Mouse (Mus musculus): ENCODE measurements around the gene Poc1b.

Gene Poc1b

DNA sequence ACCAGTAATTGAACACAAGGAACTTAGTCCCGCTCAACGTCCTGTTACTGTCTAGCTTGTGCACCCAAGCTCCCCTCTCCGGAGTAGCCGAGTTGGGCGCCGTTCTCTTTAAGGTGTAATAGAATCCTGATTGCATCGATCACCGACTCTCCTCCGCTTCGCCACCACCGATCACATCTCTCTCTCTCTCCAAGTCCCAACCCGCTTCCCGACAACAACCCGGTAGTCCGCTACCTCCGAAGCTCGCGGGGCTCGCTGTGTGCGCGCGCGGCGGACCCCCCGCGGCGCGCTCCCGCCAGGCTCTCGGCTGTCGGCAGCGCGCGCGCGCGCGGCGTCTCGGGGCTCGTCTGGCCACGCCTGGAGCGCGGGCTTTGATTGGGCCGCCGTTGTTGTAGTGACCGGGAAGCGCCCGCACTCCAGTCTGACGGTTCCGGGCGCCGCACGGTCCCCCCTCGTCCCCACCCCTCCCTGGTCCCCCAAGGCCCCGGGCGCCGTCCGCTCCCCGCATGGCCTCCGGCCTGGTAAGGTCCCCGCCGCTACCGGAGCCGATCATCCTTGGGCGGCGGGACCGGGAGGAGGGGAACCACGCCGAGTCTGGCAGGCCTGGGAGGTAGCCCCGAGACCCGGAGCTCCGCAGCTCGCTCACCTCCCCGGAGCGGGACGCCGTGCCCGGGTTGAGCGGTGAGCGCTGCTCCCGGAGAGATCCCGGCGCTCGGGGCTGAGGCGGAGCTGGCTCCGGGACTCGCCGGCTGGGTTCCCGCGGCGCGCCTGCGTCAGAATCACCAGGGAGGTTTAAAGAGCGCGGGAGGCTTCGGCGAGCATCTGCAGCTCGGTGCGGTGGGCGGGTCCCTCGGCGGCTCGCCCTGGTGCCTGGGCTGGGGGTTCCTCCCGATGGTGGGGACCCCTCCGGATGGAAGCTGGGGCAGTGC, at the start of gene Poc1b:
Gene Poc1b, plus strand, starts transcription at position 334 of the 929 bp plus-strand sequence.
- in situ Hi-C loops (cut with MboI, MseI): no loop called here

DNA sequence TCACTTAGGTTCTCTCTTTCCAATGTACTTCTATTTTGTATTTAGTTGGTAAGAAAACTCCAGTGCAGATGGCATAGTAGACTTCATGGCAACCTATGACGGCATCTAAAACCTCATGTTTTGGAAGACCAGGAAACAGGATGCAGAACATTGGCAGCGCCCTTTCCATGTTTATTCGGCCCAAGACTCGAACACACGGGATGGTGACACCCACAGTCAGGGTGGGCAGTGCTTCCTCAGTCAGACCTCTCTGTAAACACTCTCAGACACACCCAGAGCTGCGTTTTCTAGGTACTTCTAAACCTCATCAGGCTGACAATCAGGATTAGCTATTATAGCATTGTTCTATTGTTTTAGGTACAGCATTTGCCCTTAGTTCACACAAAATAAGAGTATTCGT, 46.2 kb upstream of the Poc1b start:
- in situ Hi-C loops (cut with MboI, MseI): no loop called here

GRCm38 (mm10) chr10:99061418-99061817, 45.4 kb upstream of the Poc1b start:
- in situ Hi-C loops (cut with MboI, MseI): no loop called here

GRCm38 (mm10) chr10:99062546-99062945, 44.3 kb upstream of the Poc1b start:
- in situ Hi-C loops (cut with MboI, MseI): no loop called here

DNA sequence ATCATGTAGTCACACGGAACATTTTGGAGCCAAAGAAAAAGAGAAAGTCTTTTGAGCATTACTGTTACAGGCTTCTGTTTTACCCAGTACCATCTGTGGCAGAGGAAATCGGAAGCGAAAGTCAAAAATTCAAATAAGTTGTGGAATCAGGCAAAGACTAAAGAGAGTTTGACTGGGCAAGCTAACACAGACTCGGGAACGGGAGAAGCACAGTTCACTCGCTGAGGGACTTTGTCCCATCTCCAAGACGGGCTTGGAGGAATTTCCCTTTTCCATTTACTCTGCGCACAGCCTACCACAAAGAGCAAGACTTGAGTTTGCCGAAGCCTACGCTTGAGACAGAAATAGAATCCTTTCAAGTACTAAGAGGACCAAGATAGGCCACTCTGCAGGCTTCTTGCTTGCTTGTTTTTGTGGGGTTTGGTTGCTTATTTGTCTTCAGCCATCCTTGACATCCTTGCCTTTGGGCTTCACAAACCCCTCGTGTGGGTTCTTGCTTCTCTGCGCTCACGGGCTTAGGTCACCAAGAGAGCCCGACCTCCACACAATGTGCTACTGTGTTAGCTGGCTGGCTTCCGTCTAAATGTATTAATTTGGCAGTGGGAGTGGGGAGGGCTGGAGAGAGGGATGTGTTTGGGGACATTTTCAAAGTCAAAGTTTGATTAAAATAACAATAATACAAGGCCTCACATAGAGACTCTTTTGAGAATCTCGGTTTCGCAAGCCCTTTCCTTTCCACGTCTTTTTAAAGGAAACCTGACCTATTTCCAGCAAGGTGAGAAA, 30.5 kb upstream of the Poc1b start:
- in situ Hi-C loops (cut with MboI, MseI): loop anchor here (25.0 kb wide), 1 partner anchor 1364 kb away; no protein-coding TSS in a partner anchor

DNA sequence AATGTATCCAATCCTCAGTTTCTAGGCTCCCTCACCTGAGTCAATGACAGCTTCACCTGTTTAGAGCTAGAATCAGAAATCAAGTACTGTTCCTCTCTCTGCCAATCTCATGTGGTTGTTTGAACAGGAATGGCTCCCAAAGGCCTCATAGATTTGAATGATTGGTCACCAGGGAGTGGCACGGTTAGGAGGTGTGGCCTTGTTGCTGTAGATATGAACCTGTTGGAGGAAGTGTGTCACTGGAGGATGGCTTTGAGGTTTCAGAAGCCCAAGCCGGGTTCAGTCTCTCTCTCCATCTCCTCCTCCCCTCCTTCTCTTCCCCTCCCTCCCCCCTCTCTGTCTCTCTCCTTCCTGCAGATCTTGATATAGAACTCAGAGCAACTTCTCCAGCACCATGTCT, 28.2 kb upstream of the Poc1b start:
- in situ Hi-C loops (cut with MboI, MseI): loop anchor here (25.0 kb wide), 1 partner anchor 1366 kb away; no protein-coding TSS in a partner anchor

DNA sequence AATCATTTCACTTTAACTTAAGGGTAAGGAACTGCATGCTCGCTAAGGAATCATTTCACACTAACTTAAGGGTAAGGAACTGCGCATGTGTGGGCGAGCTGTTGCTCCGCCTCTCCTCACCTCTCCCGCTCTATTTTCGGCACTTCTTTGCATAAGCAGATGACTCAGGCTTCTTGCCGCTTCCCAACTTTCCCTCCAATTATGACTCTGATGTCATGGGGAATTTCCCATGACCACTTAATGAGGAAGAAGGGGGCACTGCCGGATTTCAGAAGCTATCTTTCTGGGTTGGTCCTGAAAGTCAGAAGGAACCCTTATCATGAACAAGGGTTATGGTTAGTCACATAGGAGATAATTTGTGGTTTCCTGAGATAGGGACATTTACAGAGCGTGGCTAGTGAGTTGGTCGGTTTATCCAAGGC, 25.3 kb upstream of the Poc1b start:
- in situ Hi-C loops (cut with MboI, MseI): loop anchor here (10.0 to 25.0 kb wide), 2 partner anchors 407 to 1369 kb away; no protein-coding TSS in a partner anchor

GRCm38 (mm10) chr10:99083431-99084003, 23.3 kb upstream of the Poc1b start:
- in situ Hi-C loops (cut with MboI, MseI): loop anchor here (10.0 to 25.0 kb wide), 2 partner anchors 409 to 1371 kb away; no protein-coding TSS in a partner anchor

DNA sequence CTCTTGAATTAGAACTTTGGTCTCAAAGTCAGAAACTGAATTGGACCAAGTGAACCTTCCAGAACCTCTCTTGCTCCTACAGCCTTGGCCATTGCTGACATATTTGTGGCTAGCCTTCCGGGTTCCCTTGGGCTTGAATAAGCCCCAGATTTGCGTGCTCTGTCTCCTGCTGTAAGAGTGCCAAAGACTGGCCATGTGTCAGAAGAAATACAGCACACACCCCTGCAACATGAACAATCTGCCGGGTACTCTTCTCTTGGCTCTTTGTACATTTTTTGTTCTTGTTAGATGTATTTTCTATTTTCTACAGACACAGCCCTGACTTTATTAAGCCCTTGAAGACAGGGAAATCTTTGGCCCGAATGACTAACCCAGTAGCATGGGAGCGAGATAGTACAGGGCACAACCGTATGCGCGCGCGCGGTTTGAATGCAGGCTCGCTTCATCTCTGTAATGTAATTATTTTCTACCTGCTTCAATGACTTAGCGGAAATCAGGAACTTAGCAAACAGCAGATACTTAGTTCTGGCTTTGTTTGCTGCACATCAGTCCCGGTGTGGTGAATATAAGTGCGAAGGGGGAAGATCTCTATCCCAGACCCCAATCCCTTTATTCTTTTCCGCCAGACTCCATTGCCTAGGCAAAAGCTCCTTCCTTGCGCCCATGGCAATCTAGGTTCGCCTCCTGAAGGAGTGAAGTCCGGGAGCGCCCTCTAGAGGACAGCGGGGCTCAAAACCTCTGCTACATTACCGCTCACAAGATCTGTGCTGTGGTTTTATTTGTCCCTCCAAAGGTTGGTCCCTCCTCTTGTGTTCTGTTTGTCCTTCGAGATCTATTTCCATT, 22.2 kb upstream of the Poc1b start:
- in situ Hi-C loops (cut with MboI, MseI): loop anchor here (10.0 to 25.0 kb wide), 2 partner anchors 410 to 1372 kb away; no protein-coding TSS in a partner anchor

DNA sequence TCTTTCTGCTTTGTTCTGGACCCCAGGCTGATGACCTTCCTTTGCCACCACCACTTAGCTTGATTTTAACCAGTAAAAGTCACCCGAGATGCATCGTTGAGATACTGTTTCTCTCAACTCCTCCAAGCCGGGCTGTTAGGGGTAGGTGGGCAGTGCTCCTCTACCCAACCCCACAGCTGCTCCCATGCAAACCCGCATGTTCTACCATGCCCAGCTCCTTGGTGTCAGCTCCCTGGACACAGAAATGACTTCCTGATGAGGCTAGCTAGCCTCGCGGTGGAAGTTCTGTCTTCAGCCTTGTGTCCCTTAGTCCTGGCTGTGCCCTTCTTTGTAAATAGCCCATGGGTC, 21.6 kb upstream of the Poc1b start:
- in situ Hi-C loops (cut with MboI, MseI): loop anchor here (10.0 to 25.0 kb wide), 2 partner anchors 410 to 1373 kb away; no protein-coding TSS in a partner anchor

DNA sequence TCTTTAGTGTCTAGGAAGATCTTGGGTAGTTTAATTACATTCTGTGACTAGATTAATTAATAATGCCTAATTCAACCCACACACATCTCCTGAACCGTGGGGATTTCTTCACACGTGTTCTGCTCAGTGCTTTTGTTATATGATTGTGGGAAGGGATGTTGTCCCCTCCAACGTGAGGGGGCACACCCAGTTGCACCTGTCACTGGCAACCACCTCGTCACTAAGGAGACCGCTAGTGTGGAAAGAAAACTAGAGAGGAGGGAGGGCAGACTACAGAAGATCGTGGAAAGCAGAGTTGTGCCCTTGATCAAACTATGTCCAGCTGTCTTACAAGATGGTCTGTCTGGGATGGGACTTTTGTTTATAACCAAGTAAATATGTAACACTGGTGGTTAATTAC, 20.8 kb upstream of the Poc1b start:
- in situ Hi-C loops (cut with MboI, MseI): loop anchor here (10.0 to 25.0 kb wide), 2 partner anchors 411 to 1374 kb away; no protein-coding TSS in a partner anchor

DNA sequence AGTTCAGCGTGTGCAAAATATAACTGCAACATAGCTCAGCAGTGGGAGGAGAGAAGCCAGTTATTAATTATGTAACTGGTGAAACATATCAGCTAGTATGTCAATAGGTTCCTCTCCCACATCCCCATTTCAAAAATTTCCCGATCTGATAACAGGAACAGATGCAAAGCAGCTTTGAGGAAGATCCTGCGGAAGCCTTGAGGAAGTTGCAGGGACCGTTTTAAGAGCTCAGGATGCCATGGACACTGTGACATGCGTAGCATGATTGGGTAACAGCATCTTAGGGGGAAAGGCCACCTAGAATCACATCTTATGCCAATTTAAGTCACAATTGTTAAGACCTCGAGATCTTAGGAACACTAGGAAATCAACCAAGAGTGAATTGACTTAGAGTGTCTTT, 16.9 kb upstream of the Poc1b start:
- in situ Hi-C loops (cut with MboI, MseI): loop anchor here (10.0 to 25.0 kb wide), 2 partner anchors 415 to 1378 kb away; no protein-coding TSS in a partner anchor

- in situ Hi-C loops (cut with MboI, MseI): loop anchor here (25.0 kb wide), 1 partner anchor 1381 kb away; no protein-coding TSS in a partner anchor
These were observed 13.5 kb upstream of the Poc1b start for GRCm38 (mm10) chr10:99093364-99093763.

DNA sequence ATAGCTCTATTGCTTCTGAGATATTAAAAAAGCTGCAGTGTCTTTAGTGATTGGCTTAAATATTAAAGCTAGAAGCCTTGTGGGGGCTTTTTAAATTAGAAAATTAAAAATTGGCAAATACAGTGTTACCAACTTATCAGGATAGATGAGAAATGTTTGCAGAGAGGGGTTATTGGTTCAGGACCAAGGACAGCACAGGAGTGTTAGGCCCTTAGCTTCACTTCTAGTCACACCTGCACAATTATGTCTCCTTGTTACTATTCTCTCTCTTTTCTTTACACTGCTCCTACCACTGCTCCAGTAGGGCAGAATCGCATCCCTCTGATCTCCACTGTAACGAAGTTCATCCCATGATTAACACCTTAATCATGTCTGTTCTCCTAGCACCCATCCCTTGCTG, 11.7 kb upstream of the Poc1b start:
- in situ Hi-C loops (cut with MboI, MseI): loop anchor here (25.0 kb wide), 1 partner anchor 1383 kb away; no protein-coding TSS in a partner anchor

GRCm38 (mm10) chr10:99097374-99097773, 9.5 kb upstream of the Poc1b start:
- in situ Hi-C loops (cut with MboI, MseI): loop anchor here (25.0 kb wide), 1 partner anchor 1385 kb away; no protein-coding TSS in a partner anchor

DNA sequence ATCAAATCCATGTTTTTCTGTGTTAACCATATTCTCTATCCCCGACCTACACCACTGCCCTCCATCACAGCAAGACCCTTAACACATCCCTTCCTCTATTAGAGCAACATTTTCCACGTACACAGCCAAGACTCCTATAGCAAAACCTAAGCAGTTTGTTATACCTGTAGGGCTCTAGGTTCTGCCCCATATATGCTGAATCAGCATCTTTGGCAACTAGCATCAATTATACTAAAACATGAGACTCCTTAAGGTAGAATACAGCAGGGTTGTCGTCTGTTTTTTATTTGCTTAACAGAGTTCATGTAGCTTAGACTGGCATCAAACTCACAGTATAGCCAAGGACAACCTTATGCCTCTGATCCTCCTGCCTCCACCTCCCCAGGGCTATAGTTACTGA, 1.3 kb upstream of the Poc1b start:
- in situ Hi-C loops (cut with MboI, MseI): no loop called here

DNA sequence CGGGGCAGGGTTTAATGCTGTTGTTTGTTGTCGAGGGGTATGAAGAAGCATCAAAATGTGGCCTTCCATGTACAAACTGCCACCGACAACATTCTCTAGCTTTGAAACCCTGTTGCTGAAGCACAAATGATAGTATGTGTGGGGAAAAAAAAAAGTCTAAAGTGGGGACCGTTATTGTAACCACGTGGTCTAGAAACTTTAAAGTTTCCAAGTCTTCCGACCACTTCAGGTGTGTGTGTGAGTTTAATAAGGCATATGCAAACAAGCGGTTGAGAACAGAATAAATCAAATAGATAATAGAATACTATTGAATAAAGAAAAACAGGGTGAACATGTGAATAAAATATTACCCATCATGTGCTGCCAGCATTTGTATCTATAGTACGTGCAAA, 529 bp upstream of the Poc1b start:
- in situ Hi-C loops (cut with MboI, MseI): no loop called here

DNA sequence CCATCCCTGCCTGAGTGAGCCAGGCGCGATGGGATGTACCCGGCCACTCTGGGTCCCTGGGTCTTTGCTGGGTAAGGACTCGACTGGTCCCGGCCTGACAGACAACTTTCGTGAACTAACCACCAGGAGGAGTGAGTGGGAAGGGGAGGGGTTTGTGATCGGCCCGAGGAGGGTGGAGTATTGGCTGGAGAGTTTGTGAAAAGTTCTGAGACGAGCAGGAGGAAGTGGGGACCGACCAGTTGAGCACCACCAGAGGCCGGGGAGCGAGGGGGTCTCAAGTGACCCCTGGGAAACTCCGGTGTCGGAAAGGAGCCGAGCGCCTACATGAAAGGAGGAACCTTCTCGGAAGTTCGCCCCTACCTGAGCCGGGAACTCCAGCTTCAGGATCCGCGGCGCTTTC, 1.1 kb downstream of the Poc1b start, which contains the start of gene Galnt4:
Gene Galnt4, plus strand, starts transcription at position 196 of the 400 bp plus-strand sequence.
- in situ Hi-C loops (cut with MboI, MseI): no loop called here

DNA sequence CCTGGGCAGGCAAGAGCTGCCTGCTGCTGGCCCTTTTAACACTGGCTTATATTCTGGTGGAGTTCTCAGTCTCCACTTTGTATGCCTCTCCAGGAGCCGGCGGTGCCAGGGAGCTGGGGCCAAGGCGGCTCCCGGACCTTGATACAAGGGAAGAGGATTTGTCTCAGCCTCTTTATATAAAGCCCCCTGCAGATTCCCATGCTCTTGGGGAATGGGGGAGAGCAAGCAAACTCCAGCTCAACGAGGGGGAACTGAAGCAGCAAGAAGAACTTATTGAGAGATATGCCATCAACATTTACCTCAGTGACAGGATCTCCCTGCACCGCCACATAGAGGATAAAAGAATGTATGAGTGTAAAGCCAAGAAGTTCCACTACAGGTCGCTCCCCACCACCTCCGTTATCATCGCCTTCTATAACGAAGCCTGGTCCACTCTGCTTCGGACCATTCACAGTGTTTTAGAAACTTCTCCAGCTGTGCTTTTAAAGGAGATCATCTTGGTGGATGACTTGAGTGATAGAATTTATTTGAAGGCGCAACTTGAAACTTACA, 1.7 kb downstream of the Poc1b start:
- in situ Hi-C loops (cut with MboI, MseI): no loop called here

DNA sequence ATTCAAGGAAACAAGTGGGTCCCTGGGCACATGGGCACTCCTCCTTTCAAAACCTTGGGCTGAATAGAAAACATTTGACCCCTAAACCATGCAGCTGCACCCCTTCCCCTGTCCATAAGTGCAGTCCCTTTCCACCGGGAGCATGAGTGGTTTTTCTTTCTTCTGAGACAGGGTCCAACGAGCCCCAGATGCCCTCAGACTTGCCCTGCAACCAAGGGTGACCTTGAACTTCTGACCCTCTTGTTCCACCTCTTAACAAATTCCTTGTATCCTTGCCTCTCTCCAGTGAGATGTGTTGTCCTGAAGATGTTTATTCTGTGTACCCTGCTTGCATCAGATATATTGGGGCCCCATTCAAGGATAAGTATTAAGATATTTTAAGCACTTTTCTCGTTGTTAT, 6.7 kb downstream of the Poc1b start:
- in situ Hi-C loops (cut with MboI, MseI): no loop called here

All from T-helper 2 cell (primary cell).